Mouse (Mus musculus) midbrain, postnatal 0 days (tissue): ENCODE measurements around the gene Platr17. TPM values are rescaled to one million over a fixed set of nuclear protein-coding genes. Genes with fewer than 3 reads are reported as not detected.
A peak's percentile ranks its signal among the peaks of the same experiment; 100 is the strongest.
"Not testable (repeated sequence)": the region's sequence is repeated elsewhere in the genome, so short reads cannot be mapped to it uniquely, and the experiment has no call there.

Source experiments
- ATAC-seq: fragments of 200-750 bp; cut with Nextera tagmentation; 2 replicates; pipeline ENCODE4 v1.8.0; 2017; ENCODE audit warnings: moderate number of reproducible peaks, mild to moderate bottlenecking, moderate TSS enrichment, moderate library complexity; ENCODE audit not compliant: low FRiP score
- DNase-seq: peaks from one replicate; pipeline ENCODE4 v3.0.0-alpha.2; 2015; ENCODE audit warnings: low spot score
- H3K27ac ChIP-seq: fragments of 300-500 bp; sonication (generic); 2 replicates; pipeline ENCODE4 v1.5.1; 2014; ENCODE audit warnings: low read depth, mild to moderate bottlenecking, low read length, mixed read lengths
- H3K27me3 ChIP-seq: fragments of 300-500 bp; sonication (generic); 2 replicates; pipeline ENCODE4 v1.6.1; 2014; ENCODE audit warnings: low read length, control low read depth, mixed read lengths; ENCODE audit not compliant: insufficient read depth
- H3K36me3 ChIP-seq: fragments of 300-500 bp; sonication (generic); 2 replicates; pipeline ENCODE4 v1.6.1; 2014; ENCODE audit warnings: low read length, control low read depth, mixed read lengths; ENCODE audit not compliant: insufficient read depth
- H3K4me1 ChIP-seq: fragments of 300-500 bp; sonication (generic); 2 replicates; pipeline ENCODE4 v1.6.1; 2014; ENCODE audit warnings: mild to moderate bottlenecking, control low read depth, antibody characterized with exemption, low read length, mixed read lengths; ENCODE audit not compliant: insufficient read depth
- H3K4me2 ChIP-seq: fragments of 300-500 bp; sonication (generic); 2 replicates; pipeline ENCODE4 v1.6.1; 2014; ENCODE audit warnings: low read depth, mild to moderate bottlenecking, low read length, mixed read lengths; ENCODE audit not compliant: poor library complexity, severe bottlenecking
- H3K4me3 ChIP-seq: fragments of 300-500 bp; sonication (generic); 2 replicates; pipeline ENCODE4 v1.5.1; 2014; ENCODE audit warnings: low read depth, mild to moderate bottlenecking, low read length, moderate library complexity
- H3K9ac ChIP-seq: fragments of 300-500 bp; sonication (generic); replicated peaks from 2 replicates; pipeline ENCODE4 v1.6.1; 2014; ENCODE audit warnings: mild to moderate bottlenecking, low read length, moderate library complexity, mixed read lengths; ENCODE audit not compliant: poor library complexity, severe bottlenecking
- H3K9me3 ChIP-seq: fragments of 300-500 bp; sonication (generic); 2 replicates; pipeline ENCODE4 v1.6.1; 2016; ENCODE audit warnings: low read length, control low read depth
- CTCF ChIP-seq: IDR thresholded peaks from 2 replicates; pipeline ENCODE4 v1.5.1; 2016; ENCODE audit warnings: antibody characterized with exemption, mild to moderate bottlenecking
- WGBS: fragments of 180-500 bp; shearing (Covaris S2); extraction: QIAGEN DNeasy Blood & Tissue Kit; methylation state at CpG from one replicate; pipeline ENCODE4 v1.1.7; 2014; 5-methylcytosine and 5-hydroxymethylcytosine counted together
- polyA plus RNA-seq: library from polyadenylated mRNA; unstranded; fragments of >200 nt; fragmentation: Nextera tagmentation; extraction: Ambion mirVana; gene quantifications from 2 replicates; pipeline ENCODE4 v1.2.1, GENCODE M21; 2015
- total RNA-seq: library from RNA; depleted of rRNA; stranded (reverse); fragments of >200 nt; gene quantifications from 2 replicates; pipeline ENCODE4 v1.2.3, GENCODE M21; 2014

Platr17 gene
- total and polyA plus RNA-seq, 2 experiments from 2014 or later = 0.22 to 1.5 TPM

- no peaks in the 10 kb centered on the region for H3K4me1 ChIP-seq
- no peak for DNase-seq
- TF ChIP-seq CTCF = no peak
- H3K9me3 ChIP-seq = no peaks in the 10 kb centered on the region
- H3K9ac ChIP-seq = no peak overlapping the region
- H3K4me2 ChIP-seq = no peak overlapping the region
- no peaks in the 10 kb centered on the region for H3K36me3 ChIP-seq
- no peak overlapping the region for H3K27ac ChIP-seq
- ATAC-seq = no peak
- 81% methylated on average over 4 of the region's 4 CpGs for WGBS
- H3K27me3 ChIP-seq = no peaks in the 10 kb centered on the region
- no peak overlapping the region for H3K4me3 ChIP-seq
Observed at GRCm38 (mm10) chr17:33902079-33902478, 2.9 kb upstream of the Platr17 start.

- H3K27me3 ChIP-seq = no peaks in the 10 kb centered on the region
Observed at GRCm38 (mm10) chr17:33902491-33902890, 2.4 kb upstream of the Platr17 start.

GRCm38 (mm10) chr17:33903911-33904651 is 854 bp upstream of the Platr17 start:
- H3K36me3 ChIP-seq, H3K4me2 ChIP-seq, H3K27me3 ChIP-seq, H3K9ac ChIP-seq, H3K27ac ChIP-seq, H3K4me3 ChIP-seq, ATAC-seq, H3K9me3 ChIP-seq, DNase-seq, H3K4me1 ChIP-seq: not testable (repeated sequence)
- WGBS = 67% methylated on average over 6 of the region's 6 CpGs

More at GRCm38 (mm10) chr17:33902491-33902890, 2.4 kb upstream of the Platr17 start:
- H3K4me1 ChIP-seq = no peaks in the 10 kb centered on the region
- H3K27ac ChIP-seq = no peak overlapping the region
- WGBS = 83% methylated on average over 7 of the region's 7 CpGs
- H3K4me2 ChIP-seq = no peak overlapping the region
- DNase-seq (no peak), ATAC-seq (no peak)
- no peak overlapping the region for H3K4me3 ChIP-seq
- TF ChIP-seq CTCF = no peak
- H3K9me3 ChIP-seq = no peaks in the 10 kb centered on the region
- H3K36me3 ChIP-seq = no peaks in the 10 kb centered on the region
- H3K9ac ChIP-seq = no peak overlapping the region

- ATAC-seq (peak; percentile 44), DNase-seq (peak; percentile 63)
- TF ChIP-seq CTCF = no peak
- peaks cover 18% of the 10 kb centered on the region; the same call in 1 of the 2 replicates for H3K36me3 ChIP-seq
- WGBS = under 1% methylated on average over 42 of the region's 44 CpGs
- H3K9ac ChIP-seq = peak overlapping the region; percentile 80
- H3K27ac ChIP-seq = peak overlapping the region; percentile 93
- H3K4me1 ChIP-seq = peaks cover 5% of the 10 kb centered on the region; the same call in 1 of the 2 replicates
- no peaks in the 10 kb centered on the region for H3K27me3 ChIP-seq
- H3K4me2 ChIP-seq = peak overlapping the region; percentile 92
- no peaks in the 10 kb centered on the region for H3K9me3 ChIP-seq
- H3K4me3 ChIP-seq = peak overlapping the region; percentile 52
Observed at GRCm38 (mm10) chr17:33908331-33909076, 3.6 kb downstream of the Platr17 start.

DNA sequence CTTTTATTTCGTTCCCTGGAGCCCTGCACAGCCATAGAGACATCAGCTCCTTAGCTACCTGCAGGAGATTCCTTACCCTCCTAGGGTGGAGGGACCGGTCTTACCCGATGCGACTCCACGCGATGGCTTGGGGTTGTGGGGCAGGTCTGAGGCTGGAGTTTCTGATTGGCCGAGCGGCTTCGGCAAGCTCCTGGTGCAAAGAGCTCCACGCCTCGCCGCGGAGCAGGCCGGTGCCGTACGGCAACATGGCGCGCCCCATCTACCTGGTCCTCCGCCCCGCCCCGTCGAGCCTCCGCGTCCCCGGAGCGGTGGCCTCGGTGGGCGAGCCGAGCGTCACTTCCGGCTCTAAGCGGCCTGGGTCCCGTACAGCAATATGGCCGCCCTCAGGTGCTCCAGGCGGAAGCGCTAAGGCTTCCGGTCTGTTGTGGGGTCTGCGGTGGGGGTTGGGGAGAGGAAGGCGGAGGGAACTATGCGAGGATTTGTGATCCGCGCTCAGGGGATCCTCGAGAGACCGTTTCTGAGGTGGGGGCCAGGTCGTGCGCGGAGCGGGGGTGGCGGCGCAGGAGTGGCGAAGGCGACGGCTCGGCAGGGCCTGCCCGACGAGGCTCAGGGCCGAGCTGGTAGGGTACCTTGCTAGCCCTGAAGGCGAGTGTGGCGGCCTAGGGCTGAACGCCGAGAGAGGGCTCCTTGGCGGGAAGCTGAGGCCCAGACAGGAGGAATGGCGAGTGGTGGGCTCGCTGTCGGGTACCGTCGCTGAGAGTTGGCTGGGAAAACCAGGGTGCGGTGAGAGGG is 4.3 kb downstream of the Platr17 start, which contains the start of gene Daxx:
Daxx (plus strand) TSS at position 338 of the 792 bp plus-strand sequence.
- peaks cover 26% of the 10 kb centered on the region for H3K36me3 ChIP-seq
- H3K27me3 ChIP-seq = no peaks in the 10 kb centered on the region
- H3K4me1 ChIP-seq = peaks cover 5% of the 10 kb centered on the region; the same call in 1 of the 2 replicates
- H3K9me3 ChIP-seq = no peaks in the 10 kb centered on the region
- peak; percentile 6 for TF ChIP-seq CTCF
- H3K9ac ChIP-seq = peak within 1 kb of the TSS; percentile 80
- ATAC-seq (peak; percentile 96), DNase-seq (peak; percentile 99)
- peak within 1 kb of the TSS; percentile 92 for H3K4me2 ChIP-seq
- H3K4me3 ChIP-seq = peak within 1 kb of the TSS; percentile 52
- H3K27ac ChIP-seq = peak within 1 kb of the TSS; percentile 93
- under 1% methylated on average over 66 of the region's 68 CpGs for WGBS
